Mouse (Mus musculus): ENCODE data around the gene Ric3.

DNA sequence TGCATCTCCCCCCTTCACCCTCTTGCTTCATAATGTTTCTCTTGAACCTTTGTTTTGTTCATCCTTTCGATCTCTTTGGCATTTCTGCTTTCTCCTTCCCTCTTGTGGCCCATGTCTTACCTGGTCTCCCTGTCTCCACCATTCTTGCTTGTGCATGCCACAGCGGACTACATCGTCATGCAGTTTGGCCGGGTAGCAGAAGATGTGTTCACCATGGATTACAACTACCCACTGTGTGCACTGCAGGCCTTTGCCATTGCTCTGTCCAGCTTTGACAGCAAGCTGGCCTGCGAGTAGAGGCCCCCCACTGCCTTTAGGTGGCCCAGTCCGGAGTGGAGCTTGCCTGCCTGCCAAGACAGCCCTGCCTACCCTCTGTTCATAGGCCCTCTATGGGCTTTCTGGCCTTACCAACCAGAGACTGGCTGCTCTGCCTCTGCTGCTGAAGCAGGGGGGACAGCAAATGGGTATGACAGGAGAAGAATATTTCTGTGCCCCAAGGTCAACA lies 53.1 kb downstream of the Ric3 start:
- TF ChIP-seq POLR2A (IDR thresholded peaks at IDR 0.05; ENCODE audit: low read depth, low read length) (no peak), CTCF (IDR thresholded peaks at IDR 0.05; ENCODE audit: extremely low read depth, insufficient read depth, insufficient read length, insufficient replicate concordance) (no peak)
